Mouse (Mus musculus) thymus, adult 2 months (tissue): ENCODE results near the gene Sowahc.

Experiments
- CTCF ChIP-seq: fragments of 200-500 bp; IDR thresholded peaks from 2 replicates; pipeline ENCODE4 v1.5.1; 2012; ENCODE audit warnings: mild to moderate bottlenecking, control low read depth, low read length, moderate library complexity, borderline replicate concordance; ENCODE audit not compliant: control insufficient read depth, poor library complexity, insufficient read depth; ENCODE audit errors: extremely low read depth
- POLR2A ChIP-seq: fragments of 200-500 bp; IDR thresholded peaks from 2 replicates; pipeline ENCODE4 v1.6.1; 2012; ENCODE audit warnings: mild to moderate bottlenecking, low read length, control low read depth, moderate library complexity; ENCODE audit not compliant: control insufficient read depth, poor library complexity, insufficient read depth; ENCODE audit errors: extremely low read depth

DNA sequence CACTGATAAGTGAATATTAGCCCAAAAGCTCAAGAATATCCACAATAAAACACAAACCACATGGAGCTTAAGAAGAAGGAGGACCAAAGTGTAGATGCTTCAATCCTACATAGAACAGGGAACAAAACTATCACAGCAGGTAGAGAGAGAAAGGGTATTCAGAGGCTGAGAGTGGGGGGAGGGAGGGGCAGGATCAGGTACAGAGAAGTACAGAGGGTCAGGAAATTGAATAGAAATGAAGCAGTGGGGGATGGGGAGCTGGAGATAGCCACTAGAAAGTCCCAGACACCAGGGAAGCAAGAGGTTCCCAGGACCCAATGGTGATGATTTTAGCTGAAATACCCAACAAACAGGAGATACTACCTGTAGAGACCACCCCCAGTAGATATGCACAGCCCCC, 21.7 kb upstream of the Sowahc start:
- TF ChIP-seq CTCF (no peak), POLR2A (no peak)
